Mouse (Mus musculus): ENCODE results near the gene Nhlrc2. TPM values are rescaled to one million over a fixed set of nuclear protein-coding genes. Genes with fewer than 3 reads are reported as not detected.

The Nhlrc2 gene
- polyA plus RNA-seq, 1 experiment from 2014 or later, result 12.9 TPM

DNA sequence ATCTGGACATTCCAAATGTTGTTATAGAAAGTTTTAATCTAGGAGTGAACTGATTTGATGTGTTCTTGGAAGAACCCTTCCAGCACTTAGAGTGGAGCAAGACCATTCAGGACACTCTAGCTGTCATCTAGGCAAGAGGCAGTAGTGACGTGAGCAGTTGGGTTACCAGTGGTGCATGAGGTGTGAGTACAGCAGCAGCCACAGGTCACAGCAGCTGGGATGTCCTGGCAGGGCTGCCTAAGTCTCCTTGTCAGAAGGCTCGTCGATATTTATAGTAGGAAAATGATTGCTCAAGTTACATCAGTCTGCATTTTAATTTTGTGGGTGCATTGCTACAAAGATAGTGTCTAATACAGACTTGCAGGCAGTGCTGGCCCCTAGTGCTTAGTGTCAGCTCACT is 42.2 kb downstream of the Nhlrc2 start:
- Histone ChIP-seq H3K4me1 (no peaks in the 10 kb centered on the region), H3K9ac (no peak overlapping the region), H3K4me2 (no peak overlapping the region), H3K9me3 (replicated peaks) (no peaks in the 10 kb centered on the region), H3K27me3 (no peaks in the 10 kb centered on the region), H3K36me3 (ENCODE audit: poor library complexity, severe bottlenecking) (peaks cover 69% of the 10 kb centered on the region), H3K27ac (no peak overlapping the region), H3K4me3 (no peak overlapping the region)
- no peak for ATAC-seq
- 88% methylated on average over 3 of the region's 3 CpGs for whole genome bisulfite sequencing

DNA sequence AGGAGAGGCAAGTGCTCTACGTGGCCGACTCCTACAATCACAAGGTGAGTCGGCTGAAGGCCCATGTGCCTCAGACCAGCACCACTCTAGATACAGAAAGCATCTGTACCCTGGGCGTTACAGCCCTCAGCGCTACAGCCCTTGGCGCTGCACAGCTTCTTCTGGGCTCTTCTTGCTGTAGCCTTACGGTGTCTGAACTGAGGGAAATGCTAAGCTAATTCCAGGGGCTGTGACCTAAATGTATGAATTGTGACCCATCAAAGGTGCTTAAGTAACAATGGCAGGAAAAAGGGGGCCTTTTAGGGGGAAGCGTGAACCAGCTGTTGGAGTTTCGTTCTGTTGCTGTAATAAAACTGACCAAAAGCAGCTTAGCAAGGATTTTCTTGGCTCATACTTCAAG is 44.4 kb downstream of the Nhlrc2 start:
- 91% methylated on average over 9 of the region's 9 CpGs for WGBS
- Histone ChIP-seq H3K4me1 (no peaks in the 10 kb centered on the region), H3K9ac (no peak overlapping the region), H3K4me2 (no peak overlapping the region), H3K36me3 (ENCODE audit: poor library complexity, severe bottlenecking) (peaks cover 90% of the 10 kb centered on the region), H3K9me3 (replicated peaks) (no peaks in the 10 kb centered on the region), H3K4me3 (no peak overlapping the region), H3K27me3 (no peaks in the 10 kb centered on the region), H3K27ac (no peak overlapping the region)
- no peak for ATAC-seq

DNA sequence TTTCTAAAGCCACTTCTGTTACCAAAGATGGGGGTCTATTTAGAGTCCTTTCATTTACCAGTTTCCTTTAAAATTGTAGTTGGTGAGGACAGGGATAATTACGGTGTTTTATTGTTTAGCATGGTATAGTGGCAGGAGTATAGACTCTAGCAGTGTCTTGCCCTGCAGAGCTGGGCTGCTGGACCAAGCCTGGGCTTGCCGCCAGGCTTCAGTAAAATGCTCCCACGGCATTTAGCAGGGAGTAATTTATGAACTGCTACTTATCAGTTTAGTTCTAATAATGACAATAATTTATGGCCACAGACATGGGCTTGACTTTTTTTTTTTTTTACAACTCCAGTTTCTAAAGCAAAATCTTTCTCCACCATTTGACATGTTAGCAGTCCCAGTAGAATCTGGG is 51.9 kb downstream of the Nhlrc2 start:
- H3K4me3 ChIP-seq, result no peak overlapping the region
- WGBS, result 70% methylated on average over 3 of the region's 3 CpGs
- no peaks in the 10 kb centered on the region for H3K9me3 ChIP-seq (replicated peaks)
- H3K4me2 ChIP-seq, result no peak overlapping the region
- H3K36me3 ChIP-seq (ENCODE audit: poor library complexity, severe bottlenecking), result peaks cover 52% of the 10 kb centered on the region
- H3K27me3 ChIP-seq, result no peaks in the 10 kb centered on the region
- ATAC-seq, result no peak
- H3K27ac ChIP-seq, result no peak overlapping the region
- H3K4me1 ChIP-seq, result no peaks in the 10 kb centered on the region
- H3K9ac ChIP-seq, result no peak overlapping the region

DNA sequence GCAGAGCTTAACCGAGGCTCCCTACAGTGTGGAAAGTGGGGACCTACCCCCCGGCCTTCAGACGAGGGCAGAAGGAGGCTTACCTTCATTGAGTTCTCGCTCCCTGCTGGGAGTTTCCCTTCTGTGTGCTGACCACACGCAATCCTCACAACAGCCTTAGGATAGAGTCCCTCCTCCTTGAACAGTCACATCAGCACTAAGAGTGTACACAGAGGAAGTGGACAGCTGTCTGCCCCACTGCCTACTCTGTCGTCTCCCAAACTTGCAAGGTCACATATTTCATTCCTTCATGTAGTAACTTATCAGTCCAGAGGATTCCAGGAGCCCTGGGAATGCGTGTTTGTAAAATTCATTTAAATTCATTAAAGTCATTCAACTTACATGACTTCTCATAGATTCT is 52.7 kb downstream of the Nhlrc2 start:
- Histone ChIP-seq H3K36me3 (ENCODE audit: poor library complexity, severe bottlenecking) (peaks cover 44% of the 10 kb centered on the region), H3K4me1 (no peaks in the 10 kb centered on the region), H3K4me3 (no peak overlapping the region), H3K9ac (no peak overlapping the region), H3K4me2 (no peak overlapping the region), H3K27ac (no peak overlapping the region), H3K27me3 (no peaks in the 10 kb centered on the region), H3K9me3 (replicated peaks) (no peaks in the 10 kb centered on the region)
- 82% methylated on average over 7 of the region's 7 CpGs for WGBS
- ATAC-seq, result no peak

DNA sequence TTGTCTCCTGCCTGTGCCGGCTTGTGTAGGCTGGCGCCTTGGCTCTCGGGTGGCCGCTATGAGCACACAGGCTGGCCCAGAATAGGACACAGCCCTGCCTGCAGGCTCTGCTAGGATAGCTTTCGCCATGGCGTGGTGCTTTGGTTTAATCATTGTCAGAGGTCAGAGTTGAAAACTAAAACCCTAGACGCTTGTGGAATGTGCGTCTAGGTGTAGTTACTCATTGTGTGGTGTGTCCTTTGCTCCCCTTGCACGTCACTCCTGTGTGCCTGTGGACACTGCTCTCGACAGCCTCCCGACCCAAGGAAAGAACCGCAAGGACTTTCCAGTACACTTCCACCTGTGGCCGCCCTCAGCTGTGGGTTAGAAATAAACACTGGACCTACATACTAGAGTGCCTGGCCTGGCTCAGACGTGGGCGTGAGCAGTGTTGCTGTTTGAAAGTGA is 53.9 kb downstream of the Nhlrc2 start:
- no peak overlapping the region for H3K4me2 ChIP-seq
- no peaks in the 10 kb centered on the region for H3K4me1 ChIP-seq
- no peak for ATAC-seq
- H3K9ac ChIP-seq, result no peak overlapping the region
- WGBS, result 85% methylated on average over 15 of the region's 15 CpGs
- no peak overlapping the region for H3K27ac ChIP-seq
- H3K9me3 ChIP-seq (replicated peaks), result no peaks in the 10 kb centered on the region
- peaks cover 34% of the 10 kb centered on the region for H3K36me3 ChIP-seq (ENCODE audit: poor library complexity, severe bottlenecking)
- H3K4me3 ChIP-seq, result no peak overlapping the region
- H3K27me3 ChIP-seq, result no peaks in the 10 kb centered on the region

DNA sequence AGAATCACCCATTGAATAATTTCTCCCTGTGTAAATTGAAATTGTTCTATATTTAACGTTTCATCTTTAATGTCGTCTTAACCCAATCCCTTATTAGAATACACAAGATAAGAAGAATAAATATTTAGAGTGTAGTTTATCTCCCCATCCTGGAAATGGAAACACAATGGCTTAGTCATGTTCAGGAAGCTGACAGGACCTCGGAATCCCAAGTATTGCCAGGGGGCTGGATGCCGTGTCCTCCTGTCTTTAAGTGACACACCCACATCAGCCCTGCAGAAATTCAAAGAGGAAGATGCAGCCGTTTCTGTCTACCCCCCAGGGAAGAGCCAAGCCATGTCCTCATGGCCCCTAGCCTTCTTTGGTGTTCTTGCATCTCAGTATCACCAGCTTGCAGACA is 60.9 kb downstream of the Nhlrc2 start:
- no peaks in the 10 kb centered on the region for H3K27me3 ChIP-seq
- no peak overlapping the region for H3K4me3 ChIP-seq
- no peak overlapping the region for H3K4me2 ChIP-seq
- H3K36me3 ChIP-seq (ENCODE audit: poor library complexity, severe bottlenecking), result no peaks in the 10 kb centered on the region
- H3K9ac ChIP-seq, result no peak overlapping the region
- no peaks in the 10 kb centered on the region for H3K9me3 ChIP-seq (replicated peaks)
- WGBS, result 90% methylated on average over 5 of the region's 5 CpGs
- H3K4me1 ChIP-seq, result no peaks in the 10 kb centered on the region
- ATAC-seq, result no peak
- no peak overlapping the region for H3K27ac ChIP-seq

DNA sequence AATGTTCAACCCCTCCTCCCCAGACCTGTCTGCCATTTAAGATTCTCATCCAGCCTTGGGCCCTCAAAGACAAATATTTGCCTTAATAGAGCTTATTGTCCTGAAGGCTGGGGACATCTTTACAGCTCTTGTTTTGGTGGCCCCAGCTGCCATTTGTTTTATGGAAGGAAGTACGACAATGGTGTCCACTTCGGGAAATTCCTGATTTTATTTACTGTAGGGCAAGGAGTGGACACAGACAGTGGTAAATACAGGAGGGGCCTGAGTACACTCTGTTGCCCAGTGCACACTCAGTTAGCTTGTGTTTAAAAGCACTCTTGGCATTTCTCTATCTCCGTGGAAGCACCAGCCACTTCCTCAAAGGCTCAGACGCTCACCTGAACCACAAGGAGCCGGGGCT is 66.1 kb downstream of the Nhlrc2 start:
- Histone ChIP-seq H3K9ac (no peak overlapping the region), H3K4me2 (no peak overlapping the region), H3K4me3 (no peak overlapping the region), H3K4me1 (0 out of 2 replicates have a peak, but pooled peaks cover under 1% of the 10 kb centered on the region), H3K27ac (no peak overlapping the region), H3K36me3 (ENCODE audit: poor library complexity, severe bottlenecking) (no peaks in the 10 kb centered on the region), H3K27me3 (no peaks in the 10 kb centered on the region), H3K9me3 (replicated peaks) (no peaks in the 10 kb centered on the region)
- 84% methylated on average over 5 of the region's 5 CpGs for WGBS
- ATAC-seq, result no peak

DNA sequence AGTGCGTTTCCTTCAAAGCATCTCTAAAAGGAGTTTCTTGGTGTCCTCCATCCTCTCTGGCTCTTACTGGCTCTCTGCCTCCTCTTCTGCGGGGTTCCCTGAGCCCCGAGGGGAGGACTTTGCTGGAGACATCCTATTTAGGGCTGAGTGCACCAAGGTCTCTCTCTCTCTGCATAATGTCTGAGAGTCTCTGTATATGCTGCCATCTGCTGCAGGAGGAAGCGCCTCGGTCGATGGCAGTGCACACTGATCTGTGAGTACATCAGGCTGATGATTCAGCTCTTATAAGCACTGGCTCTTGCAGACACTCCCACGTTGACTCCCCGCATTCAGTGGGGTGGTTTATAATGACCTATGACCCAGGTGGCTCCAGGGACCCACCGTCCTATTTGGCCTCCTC is 70.8 kb downstream of the Nhlrc2 start:
- ATAC-seq, result no peak
- Histone ChIP-seq H3K27me3 (no peaks in the 10 kb centered on the region), H3K9me3 (replicated peaks) (no peaks in the 10 kb centered on the region), H3K36me3 (ENCODE audit: poor library complexity, severe bottlenecking) (no peaks in the 10 kb centered on the region), H3K4me2 (no peak overlapping the region), H3K4me3 (no peak overlapping the region), H3K27ac (no peak overlapping the region), H3K4me1 (0 out of 2 replicates have a peak, but pooled peaks cover 6% of the 10 kb centered on the region), H3K9ac (no peak overlapping the region)
- 76% methylated on average over 9 of the region's 9 CpGs for WGBS

DNA sequence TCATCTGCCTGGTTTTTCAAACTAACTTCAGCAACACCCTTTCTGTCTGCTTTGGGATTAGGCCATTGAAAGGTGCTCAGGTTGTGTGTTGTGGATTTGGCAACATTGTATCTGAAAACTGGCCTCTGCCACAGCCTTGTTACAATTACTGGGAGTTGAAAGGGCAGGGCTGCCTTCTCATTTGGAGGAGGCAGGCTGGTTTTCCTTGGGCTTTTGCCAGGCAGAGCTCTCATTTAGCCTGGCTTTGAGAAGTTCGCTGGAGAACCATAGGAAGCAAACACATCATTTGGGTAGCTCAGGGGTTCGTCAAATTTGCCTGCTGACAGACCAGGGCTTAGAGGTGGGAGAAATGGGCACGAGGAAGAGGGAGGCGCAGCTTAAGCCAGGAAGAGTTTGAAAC is 71.5 kb downstream of the Nhlrc2 start:
- Histone ChIP-seq H3K4me2 (no peak overlapping the region), H3K27ac (no peak overlapping the region), H3K9me3 (replicated peaks) (no peaks in the 10 kb centered on the region), H3K27me3 (no peaks in the 10 kb centered on the region), H3K36me3 (ENCODE audit: poor library complexity, severe bottlenecking) (no peaks in the 10 kb centered on the region), H3K4me1 (0 out of 2 replicates have a peak, but pooled peaks cover 6% of the 10 kb centered on the region), H3K9ac (no peak overlapping the region), H3K4me3 (no peak overlapping the region)
- WGBS, result 60% methylated on average over 4 of the region's 4 CpGs
- no peak for ATAC-seq

DNA sequence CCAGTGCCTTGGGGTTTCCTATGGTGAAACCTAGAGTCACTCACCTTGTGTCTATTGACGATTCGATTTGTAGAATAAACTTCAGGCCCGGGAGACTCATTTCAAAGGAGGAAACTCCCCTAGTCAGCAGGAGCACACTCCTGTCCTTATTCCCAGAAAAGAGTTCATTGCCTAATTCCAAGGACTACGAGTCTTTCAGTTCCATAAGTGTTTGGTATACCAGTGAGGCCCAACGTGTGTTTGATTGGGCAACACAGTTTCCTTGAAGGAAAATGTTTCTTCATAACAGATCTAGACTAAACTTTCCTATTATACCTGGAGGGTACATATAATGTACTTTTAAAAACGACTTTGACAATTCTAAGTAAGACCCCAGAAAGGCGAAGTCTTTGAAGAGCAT is 73.8 kb downstream of the Nhlrc2 start:
- no peak overlapping the region for H3K4me2 ChIP-seq
- no peaks in the 10 kb centered on the region for H3K36me3 ChIP-seq (ENCODE audit: poor library complexity, severe bottlenecking)
- H3K9ac ChIP-seq, result no peak overlapping the region
- 89% methylated on average over 7 of the region's 7 CpGs for WGBS
- 0 out of 2 replicates have a peak, but pooled peaks cover 6% of the 10 kb centered on the region for H3K4me1 ChIP-seq
- no peak for ATAC-seq
- no peak overlapping the region for H3K4me3 ChIP-seq
- no peaks in the 10 kb centered on the region for H3K9me3 ChIP-seq (replicated peaks)
- H3K27ac ChIP-seq, result no peak overlapping the region
- H3K27me3 ChIP-seq, result no peaks in the 10 kb centered on the region

DNA sequence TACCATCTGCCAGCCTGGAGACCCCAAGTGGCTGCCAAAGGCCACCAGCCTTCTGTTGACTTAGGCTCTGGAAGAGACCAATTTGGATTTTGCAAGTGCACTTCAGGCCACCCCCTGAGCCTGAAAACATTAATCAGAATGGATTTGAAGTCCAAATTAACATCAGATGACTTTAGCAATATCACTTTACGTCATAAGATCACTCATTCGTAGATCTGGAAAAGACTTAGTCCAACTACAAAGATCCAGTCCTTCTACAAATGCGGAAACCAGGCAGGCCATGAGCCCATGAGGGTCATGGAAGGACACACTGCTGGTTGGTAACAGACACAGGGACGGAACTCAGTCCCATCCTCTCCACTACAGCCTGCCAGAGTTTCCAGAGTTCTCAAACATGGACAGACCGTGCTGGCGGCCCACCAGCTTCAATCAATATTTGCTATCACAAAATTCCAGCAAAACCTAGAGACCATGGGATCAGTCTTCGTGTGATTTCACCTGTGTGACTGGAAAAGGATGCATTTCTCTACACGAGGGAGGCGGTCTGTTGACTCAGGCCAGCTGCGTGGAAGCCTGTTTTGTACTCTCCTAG is 79.9 kb downstream of the Nhlrc2 start:
- Histone ChIP-seq H3K4me1 (0 out of 2 replicates have a peak, but pooled peaks cover 3% of the 10 kb centered on the region), H3K9ac (no peak overlapping the region), H3K27me3 (no peaks in the 10 kb centered on the region), H3K36me3 (ENCODE audit: poor library complexity, severe bottlenecking) (no peaks in the 10 kb centered on the region), H3K27ac (no peak overlapping the region), H3K4me3 (no peak overlapping the region), H3K9me3 (replicated peaks) (no peaks in the 10 kb centered on the region), H3K4me2 (no peak overlapping the region)
- 93% methylated on average over 10 of the region's 10 CpGs for WGBS
- no peak for ATAC-seq

DNA sequence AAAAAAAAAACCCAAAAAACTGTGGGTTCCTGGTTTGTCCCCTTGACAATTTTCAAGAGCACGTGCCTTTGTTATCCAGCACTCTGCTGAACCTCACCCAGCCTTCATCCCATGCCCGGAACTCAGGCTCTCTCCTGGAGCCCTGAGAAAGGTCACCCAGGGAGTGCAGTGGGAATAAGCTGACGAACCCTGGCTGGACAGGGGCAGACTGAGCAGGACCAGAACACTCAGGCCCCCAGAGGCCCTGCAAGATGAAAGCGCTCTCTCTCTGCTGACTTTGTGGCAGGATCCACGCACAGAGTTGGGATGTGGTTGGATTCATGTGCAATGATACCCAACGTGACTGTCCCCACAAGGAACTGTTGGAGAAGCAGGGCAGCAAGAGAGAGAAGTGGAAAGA is 81.6 kb downstream of the Nhlrc2 start:
- WGBS, result 79% methylated on average over 6 of the region's 6 CpGs
- Histone ChIP-seq H3K27ac (no peak overlapping the region), H3K9me3 (replicated peaks) (no peaks in the 10 kb centered on the region), H3K9ac (no peak overlapping the region), H3K4me1 (0 out of 2 replicates have a peak, but pooled peaks cover 3% of the 10 kb centered on the region), H3K27me3 (no peaks in the 10 kb centered on the region), H3K4me2 (no peak overlapping the region), H3K4me3 (no peak overlapping the region), H3K36me3 (ENCODE audit: poor library complexity, severe bottlenecking) (no peaks in the 10 kb centered on the region)
- ATAC-seq, result no peak

DNA sequence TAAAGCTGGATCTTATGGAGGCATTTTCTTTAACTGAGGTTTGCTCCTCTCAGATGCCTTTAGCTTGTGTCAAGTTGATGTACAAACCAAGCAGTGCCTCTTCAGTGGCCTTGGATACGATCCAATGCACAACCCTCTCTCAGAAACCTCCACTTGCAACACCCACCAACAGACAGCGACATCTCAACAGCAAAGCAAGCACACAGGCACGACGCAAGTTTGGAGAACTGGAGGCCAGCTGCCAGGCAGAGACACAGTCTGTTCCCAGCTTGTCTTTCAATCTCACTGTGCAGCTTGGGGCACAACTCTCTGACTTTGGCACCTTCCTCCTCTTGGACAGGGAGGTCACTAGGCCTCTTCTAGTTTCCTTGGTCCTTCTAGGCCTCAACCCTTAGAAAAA is 83.0 kb downstream of the Nhlrc2 start:
- 92% methylated on average over 4 of the region's 4 CpGs for WGBS
- Histone ChIP-seq H3K9ac (no peak overlapping the region), H3K4me2 (no peak overlapping the region), H3K27me3 (no peaks in the 10 kb centered on the region), H3K36me3 (ENCODE audit: poor library complexity, severe bottlenecking) (no peaks in the 10 kb centered on the region), H3K9me3 (replicated peaks) (no peaks in the 10 kb centered on the region), H3K4me3 (no peak overlapping the region), H3K27ac (no peak overlapping the region), H3K4me1 (0 out of 2 replicates have a peak, but pooled peaks cover 3% of the 10 kb centered on the region)
- no peak for ATAC-seq
